Mouse (Mus musculus): ENCODE data around the gene Jun.

Gene Jun

DNA sequence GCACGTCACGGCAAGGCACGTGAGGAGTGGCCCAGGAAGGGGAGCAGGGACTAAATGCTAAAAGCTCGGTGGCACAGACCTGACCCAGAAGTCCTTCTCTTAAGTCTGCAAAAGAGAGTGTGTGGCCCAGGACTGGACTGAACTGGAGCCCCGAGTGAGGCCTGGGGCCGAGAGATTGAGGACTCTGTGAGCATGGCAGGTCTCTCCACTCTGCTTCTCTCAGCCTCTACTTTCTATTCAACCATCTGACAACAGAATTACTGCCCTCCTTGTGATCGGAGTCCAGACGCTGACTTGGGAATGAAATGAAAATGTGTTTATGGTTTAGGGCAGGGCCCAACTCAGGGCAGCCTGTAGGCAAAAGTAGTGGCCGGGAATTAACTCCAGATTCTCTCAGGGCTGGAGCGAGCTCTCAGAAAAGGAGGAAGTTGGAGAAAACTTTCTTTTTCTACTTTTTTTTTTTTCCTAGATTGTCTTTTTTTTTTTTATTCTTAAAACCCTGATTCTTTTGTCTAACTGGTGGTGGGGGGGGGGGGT lies 21.3 kb upstream of the Jun start:
- DNase-seq, result no peak

DNA sequence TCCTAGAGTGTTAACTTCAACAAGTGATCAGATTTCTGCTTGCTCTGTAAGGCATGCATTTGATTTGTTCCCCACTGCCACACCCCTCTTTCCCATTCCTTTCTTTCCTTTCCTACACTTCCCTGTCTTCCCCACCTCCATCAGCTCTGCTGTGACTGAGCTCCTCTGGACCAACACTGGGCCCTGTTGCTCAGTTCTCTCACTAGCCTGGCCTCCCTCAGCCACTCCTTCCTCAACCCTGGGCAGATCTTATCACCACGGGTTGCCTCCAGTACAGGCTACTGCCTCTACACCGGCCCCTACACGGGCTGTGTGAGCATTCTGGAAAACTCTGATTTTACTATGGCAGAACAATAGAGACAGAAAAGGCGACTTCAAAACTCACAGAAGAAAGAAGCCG lies 18.4 kb upstream of the Jun start:
- no peak for DNase-seq

DNA sequence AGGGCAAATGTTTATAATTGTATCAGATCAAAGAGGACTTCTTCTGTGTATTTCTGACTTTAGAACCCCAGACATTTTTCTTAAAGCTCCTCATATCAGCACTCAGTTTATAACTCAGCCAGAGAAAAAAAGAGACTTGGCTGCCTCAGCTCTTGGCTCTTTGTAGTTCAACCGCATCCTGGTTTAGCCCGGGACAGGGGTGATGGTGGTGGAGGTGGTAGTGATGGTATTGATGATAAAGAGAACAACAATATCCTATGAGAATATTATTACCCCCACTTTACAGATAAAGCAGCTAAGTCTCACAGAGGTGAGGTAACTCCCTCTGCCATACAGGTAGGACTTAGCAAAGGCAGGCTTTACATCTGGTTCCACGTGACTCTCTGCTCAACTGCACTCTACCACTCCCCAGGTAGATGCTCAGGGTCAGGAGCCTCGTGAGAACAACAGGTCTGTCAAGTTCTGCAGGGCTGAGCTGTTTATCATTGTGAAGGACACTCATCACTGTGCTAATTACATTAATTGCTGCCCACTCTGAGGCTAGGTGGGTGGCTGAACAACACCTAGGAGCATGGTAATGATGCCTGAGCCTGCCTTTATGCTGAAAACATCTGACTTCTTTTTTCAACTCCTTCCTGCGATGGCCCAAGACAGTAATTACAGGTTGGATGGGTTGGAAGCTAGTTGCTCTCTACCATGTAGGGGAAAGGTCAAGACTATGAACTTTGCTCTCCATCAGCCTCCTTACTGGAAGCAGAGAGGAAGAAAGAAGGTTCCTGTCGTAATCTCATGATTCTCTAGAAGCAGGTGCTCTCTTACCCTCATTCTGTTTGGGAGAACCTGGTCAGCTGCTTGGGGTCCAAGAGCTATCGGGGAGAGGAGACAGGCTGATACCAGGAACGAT lies 16.3 kb upstream of the Jun start:
- peak in 1 of 2 experiments; percentile 14 for DNase-seq

DNA sequence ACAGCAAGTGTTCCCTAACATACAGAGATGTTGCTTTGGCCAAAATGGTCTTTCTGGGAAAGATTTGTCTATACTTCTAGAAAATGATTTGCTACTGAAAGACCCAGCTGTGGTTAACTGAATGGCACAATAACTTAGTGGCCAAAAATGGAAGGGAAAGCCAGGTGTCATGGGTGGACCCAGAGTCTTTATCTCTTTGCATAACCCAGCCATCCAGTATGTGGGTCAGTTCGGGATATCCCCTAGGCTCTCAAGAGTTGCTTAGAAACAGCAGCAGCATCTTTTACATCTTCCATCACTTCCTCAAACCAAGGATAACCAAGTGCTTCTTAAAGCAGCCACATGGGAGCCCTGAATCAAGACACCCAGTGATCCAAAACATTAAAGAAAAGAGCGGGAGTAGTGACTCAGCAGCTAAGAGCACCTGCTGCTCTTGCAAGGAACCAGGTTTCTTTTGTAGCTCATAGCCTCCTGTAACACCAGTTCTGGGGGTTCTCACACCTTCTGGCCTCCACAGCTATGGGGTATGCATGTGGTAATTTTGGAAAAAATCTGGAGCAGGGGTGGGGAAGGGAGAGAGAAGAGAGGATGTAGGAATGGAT lies 11.7 kb upstream of the Jun start:
- DNase-seq, result no peak

DNA sequence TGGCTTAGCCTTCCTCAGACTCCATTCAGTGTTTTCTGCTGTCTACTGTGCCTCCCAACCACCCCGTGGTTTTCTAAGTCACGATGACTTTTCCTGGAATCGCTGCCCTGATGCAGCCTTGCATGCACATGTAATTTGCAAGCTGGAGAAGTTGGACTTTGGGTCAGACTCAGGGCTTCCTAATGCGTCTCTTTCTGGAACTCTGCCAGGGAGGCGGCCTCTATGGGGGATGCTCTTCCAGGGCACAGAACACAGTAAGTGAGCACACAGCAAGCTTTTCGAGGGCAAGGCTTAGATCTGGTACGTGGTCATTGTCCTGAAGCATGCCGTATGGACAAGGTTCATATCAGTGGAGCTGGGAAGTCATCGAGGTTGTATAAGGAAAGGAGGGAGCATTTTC lies 10.9 kb upstream of the Jun start:
- peak; percentile 78 to 89 for DNase-seq

DNA sequence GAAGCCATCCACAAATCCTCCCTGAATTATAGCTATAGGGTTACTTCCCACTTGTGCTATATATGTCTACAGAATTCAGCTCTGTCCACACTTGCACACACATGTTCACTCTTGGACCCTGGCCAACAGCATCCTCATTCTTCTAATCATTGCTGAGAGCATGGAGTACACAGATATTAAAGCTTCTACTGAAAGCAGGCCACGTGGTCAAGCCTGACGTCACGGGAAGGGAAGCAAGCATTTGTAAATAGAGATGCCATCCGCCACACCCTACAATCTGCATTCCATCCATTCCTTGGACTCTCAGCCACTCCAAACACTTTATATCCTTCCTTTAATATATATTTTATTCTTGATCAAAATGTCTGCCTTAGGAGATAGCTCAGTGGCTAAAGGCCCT lies 5.2 kb upstream of the Jun start:
- DNase-seq, result peak in 1 of 2 experiments; percentile 46

DNA sequence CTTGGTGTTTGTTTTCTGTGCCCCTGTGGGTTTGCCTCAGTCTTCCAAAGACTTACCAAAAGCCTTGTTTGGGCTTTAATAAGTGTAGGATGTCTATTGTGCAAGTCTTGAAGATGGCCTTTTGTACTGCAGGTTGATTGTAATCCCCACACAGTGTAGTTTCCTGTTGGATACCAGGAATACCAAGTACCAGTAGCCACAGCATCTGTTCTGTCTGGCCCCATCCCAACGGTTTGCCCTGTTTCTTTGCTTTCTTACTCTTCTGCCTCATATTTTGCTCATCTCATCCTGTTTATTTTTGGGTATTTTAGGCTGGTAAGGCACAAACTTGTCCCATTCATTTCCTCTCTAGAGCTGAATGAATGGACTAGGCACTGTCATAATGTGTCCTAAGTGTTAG lies 3.3 kb upstream of the Jun start:
- DNase-seq, result no peak

DNA sequence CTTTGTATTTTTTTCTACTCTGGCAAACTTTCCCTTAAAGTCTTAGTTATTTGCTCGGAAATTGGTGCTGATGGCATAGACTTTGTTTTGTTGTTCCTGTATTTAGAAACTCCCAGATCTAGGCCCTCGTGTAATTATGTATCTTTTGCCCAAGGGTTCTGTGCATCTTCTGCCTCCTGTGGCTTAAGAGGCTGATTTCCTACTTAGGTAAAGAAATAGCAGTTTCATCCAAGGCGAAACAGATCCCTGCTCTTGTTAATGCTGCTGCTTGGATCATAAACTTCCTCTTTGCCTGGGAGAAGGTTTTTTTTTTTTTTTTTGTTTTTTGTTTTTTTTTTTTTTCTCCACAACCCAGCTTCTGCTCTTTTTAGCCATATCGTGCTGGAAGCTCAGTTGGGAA lies 2.3 kb upstream of the Jun start:
- no peak for DNase-seq

DNA sequence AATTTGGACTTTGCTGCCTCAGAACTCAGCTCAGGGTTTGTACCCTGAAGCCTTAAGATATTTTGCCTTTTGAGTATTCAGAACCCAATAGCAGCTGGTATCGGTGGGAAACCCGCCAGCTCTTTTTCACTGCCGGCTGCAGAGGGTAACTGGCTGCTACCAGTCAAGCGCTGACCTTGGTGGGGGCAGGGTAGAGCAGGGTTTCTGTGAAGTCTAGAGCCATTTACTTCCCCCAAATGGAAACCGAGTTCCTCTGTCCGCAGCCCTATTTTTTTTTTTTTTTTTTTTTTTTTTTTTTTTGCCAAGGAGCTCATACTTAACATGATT lies 1.7 kb upstream of the Jun start:
- DNase-seq, result peak; percentile 93 to 95

DNA sequence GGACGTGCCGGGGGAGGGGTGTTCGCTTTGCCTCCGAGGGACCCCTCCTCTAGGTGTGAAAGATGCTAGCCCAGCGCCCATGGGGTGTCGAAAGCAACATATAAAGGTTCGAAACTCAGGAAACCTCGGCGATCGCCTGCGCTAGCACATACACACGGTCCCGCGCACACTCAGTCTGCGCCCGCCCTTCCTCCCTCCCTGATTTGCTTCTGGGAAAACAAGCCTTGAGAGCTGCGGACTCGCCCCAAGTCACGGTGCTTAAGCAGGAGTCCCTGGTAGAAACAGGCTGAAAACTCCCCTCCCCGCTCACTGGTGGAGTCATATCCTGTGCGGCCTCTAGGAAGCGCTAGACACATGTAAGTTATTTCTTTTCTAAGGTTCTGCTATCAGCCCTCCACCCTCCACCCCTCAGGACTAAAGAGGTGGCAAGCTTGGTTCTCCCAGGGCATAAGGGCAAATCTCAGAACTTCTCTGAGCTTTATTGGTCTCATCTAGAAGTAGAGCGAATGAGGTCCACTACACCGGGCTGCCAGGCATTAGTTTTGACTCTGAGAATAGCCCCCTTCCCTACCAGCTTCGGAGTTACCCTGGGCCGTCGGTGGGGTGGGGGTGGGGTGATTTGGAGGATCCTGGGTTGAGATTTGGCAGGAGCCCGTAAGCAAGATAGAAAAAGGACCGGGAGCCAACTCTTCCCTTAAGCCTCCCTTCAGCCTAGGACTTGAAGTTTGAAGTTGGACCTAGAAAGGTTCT lies 1.2 kb upstream of the Jun start:
- DNase-seq, result peak; percentile 95 to 97

DNA sequence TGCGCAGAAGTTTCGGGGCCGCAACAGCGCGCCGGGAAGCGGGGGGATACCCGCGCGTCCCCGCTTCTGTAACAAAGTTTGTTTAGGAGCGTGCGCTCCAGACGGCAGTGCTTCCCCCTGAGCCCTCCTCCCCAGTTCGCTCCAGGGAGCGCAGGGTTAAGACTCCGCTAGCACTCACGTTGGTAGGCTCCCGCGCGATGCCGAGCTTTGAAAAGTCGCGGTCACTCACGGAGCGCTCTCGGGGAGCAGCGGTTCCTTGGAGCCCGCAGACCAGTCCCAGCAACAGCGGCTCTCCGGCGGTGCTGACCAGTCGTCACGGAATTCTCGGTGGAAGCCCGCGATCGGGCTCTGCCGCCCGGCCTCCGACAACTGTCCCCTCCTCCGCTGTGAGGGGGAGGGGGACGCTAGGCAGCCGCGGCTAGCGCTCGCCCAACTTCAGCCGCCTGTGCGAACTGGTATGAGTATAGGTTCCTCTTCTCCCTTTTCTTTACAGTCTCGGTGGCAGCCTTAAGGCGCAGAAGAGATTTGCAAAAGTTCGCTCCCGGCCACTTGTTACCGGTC lies 631 bp downstream of the Jun start:
- DNase-seq, result peak; percentile 55 to 80

DNA sequence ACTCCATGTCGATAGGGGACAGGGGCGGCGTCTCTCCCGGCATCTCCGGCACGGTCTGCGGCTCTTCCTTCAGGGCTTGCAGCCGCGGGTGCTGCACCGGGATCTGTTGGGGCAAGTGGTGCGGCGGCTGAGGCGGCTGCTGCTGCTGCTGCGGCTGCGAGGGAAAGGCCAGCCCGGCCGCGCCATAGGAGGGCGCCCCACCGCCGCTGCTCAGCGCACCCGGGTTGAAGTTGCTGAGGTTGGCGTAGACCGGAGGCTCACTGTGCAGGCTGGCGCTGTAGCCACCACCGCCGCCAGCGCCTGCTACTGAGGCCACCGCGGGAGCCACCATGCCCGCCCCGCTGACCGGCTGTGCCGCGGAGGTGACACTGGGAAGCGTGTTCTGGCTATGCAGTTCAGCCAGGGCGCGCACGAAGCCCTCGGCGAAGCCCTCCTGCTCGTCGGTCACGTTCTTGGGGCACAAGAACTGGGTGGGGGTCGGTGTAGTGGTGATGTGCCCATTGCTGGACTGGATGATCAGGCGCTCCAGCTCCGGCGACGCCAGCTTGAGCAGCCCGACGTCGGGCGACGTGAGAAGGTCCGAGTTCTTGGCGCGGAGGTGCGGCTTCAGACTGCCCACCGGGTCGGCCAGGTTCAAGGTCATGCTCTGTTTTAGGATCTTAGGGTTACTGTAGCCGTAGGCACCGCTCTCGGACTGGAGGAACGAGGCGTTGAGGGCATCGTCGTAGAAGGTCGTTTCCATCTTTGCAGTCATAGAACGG lies 1.3 kb downstream of the Jun start:
- peak; percentile 80 to 87 for DNase-seq

DNA sequence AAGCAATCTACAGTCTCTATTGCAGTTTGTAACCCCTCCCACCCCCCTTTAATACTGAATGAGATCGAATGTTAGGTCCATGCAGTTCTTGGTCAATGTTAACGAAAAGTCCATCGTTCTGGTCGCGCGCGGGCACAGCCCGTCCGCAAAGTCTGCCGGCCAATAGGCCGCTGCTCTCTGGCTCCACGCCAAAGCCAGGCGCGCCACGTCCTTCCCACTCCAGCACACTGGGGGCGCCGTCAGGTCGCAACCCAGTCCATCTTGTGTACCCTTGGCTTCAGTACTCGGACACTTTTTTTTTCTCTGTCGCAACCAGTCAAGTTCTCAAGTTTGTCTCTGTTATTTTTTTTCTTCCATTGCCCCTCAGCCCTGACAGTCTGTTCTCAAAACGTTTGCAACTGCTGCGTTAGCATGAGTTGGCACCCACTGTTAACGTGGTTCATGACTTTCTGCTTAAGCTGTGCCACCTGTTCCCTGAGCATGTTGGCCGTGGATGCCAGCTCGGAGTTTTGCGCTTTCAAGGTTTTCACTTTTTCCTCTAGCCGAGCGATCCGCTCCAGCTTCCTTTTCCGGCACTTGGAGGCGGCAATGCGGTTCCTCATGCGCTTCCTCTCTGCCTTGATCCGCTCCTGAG lies 2.0 kb downstream of the Jun start:
- peak; percentile 88 to 94 for DNase-seq

DNA sequence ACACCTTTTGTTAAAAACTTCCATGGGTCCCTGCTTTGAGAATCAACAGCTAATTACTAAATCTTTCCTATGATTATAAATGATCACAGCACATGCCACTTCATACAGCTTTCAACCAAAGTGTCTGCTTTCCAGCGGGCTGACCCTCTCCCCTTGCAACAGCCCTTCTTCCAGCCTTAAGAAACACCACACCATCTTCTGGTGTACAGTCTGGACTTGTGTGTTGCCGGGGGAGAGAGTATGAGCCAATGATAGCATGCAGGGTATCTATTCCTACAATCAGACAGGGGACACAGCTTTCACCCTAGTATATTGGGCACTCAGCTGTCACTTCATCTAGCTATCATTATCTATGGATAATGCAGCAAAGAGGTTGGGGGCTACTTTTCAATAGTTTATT lies 2.9 kb downstream of the Jun start:
- no peak for DNase-seq

DNA sequence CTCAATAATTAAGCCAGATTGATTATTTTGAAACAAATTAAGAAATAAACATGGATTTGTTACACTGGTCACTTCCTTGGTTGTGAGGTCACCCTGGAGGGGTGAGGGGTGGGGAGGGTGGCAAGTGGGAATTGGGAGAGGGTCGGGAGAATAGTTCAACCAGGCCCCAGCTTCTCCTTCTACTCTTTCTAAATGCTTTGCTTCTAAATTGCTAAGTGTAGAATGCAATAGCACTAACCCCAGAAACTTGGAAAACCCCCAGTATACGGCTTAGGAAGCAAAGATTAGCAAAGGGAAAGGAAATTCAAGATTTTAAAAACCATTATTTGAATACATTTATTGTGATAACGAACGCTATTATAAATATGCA lies 3.3 kb downstream of the Jun start:
- no peak for DNase-seq

DNA sequence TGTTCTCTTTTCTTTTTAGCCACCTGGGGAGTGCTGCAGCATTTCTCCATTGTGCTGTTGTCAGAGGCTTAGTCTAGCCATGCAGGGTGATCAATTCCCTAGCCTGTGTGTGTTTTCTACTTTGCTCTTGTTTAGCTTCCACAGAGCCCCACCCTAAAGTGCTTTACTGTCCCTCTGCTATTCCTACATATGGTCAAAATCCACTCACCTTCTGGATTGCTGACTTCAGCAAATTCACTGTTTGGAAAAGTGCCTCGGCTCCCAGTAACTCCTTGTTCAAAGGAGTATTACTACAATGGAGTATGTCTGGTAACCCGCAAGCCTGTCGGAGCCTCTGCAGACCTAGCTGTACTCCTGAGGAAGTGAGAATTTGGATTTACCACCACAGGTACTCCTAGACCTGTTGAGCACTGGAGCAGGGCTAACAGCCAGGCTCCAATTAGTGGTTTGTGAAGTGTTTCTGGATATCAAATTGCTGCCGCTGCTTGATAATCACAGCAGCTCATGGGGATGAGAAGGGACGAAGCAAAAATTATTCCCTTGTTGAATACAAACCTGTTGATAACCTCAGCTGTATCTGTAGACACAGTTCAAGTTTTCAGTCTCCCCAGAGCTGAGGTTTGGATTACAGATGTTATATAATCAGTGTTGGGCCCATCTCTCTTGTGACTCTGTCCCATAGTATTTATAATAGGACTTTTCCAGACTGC lies 3.8 kb downstream of the Jun start:
- no peak for DNase-seq

DNA sequence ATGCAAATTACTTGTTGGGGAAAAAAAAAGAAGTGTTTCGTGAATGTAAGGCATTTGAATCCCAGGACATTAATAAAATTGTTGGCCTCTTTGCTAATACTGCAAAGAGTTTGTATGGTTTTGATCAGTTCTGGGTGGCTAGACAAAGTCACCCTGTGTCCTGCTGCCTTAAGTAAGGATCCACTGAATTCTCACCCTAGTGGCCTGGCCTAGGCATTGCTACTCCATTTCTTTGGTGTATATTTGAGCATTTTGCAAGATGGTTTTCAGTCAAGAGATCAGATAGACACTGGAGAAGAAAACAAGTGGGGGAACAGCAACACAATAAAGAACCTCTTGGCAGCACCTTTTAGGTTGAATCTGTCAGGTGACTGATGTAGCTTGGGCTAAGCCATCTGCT lies 6.9 kb downstream of the Jun start:
- DNase-seq, result no peak

DNA sequence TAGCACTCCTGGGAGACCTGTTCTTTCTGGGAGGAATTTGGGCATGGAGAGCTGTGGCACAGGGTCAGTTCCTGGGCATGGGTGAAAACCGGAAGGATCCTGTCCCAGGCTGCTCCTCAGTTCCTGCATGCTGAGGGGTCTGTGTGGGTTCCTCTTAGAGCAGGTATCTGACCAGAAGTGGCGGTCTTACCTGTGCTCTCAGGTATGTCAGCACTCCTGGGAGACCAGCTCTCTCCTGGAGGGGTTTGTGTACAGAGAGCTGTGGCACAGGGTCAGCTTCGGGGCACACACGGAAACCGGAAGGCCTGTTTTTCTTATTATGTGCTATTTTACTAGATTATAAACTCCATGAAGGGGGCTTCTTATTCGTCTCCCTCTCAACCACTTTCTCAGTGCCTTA lies 7.3 kb downstream of the Jun start:
- DNase-seq, result no peak

DNA sequence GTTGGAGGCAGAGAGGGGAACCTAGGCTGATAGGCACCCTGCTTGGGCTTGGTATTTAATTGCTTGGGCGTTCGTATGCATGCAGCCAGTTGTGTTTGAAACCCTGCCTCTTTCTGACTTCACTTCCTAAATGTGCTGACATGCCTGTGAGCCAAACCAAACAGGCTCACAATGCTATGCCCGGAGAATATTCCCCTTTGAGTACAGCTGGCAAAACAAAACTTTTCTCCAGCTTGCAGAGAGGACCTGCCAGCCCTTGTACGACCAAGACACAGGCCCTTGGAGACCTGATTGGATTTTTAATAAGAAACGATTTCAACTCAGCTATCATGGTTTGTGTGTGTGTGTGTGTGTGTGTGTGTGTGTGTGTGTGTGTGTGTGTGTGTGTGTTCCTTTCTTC lies 14.0 kb downstream of the Jun start:
- no peak for DNase-seq

DNA sequence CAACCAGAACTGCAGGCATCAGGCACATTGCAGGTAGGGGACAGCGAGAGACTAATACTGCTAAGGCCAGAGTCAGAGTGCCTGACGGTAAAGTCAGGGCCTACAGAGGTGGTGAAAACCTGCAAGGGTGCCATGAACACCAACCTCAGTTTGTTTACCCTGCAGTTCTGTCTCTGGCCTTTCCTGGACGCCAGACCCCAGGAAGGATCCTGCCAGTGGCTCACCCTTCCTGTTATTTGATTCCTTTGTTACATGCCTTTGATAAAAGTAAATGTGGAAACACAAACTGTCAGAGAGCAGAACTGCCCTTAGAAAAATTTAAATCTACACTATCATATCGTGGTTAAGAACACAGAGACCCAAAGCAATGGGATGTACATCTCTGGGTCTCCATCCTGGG lies 20.9 kb downstream of the Jun start:
- no peak for DNase-seq

DNA sequence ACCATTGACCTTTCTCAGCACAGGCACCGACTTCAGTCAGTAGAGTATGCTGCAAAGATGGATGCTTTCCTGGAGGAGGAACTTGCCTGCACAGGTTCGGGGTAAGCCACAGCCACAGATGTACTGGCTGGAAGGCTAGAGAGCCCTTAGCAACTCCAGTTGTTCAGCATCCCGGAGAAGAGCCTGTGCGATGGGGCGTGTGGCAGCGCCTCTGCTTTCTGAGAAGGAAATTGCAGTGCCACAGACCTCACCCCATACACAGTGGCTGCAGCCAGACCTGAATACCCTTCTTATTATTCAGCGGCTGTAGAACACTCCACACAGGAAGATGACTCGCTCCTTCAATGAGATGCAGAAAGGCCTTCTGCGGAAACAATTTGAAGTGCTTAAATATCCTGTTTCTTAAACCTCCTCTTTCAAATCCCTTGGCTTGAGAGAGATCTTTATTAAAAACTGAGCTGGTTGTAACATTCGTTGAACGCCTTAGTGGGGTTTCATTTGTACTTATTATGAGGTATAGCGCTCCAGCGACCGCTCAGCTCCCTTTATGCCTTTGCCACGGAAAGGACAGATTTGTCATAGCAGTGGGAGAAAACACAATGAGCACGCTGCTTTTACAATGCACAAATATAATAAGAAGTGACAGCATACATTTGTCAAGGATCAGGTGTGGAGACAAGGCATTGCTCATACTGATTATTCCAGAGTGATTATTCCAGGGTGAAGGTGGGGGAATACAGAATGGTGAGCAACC lies 26.0 kb downstream of the Jun start:
- DNase-seq, result no peak
